Mouse (Mus musculus) small intestine, adult 2 months (tissue): ENCODE results near the gene Tmem56.

ENCODE experiments used
- CTCF ChIP-seq: fragments of 200-500 bp; IDR thresholded peaks from 2 replicates; pipeline ENCODE4 v1.5.1; 2012; ENCODE audit warnings: low read depth, mild to moderate bottlenecking, control low read depth, inconsistent platforms, low read length, moderate library complexity, mixed read lengths; ENCODE audit not compliant: insufficient replicate concordance, insufficient read length; ENCODE audit errors: extremely low read depth
- POLR2A ChIP-seq: fragments of 200-500 bp; IDR thresholded peaks from 2 replicates; pipeline ENCODE4 v1.6.1; 2012; ENCODE audit warnings: low read depth, mild to moderate bottlenecking, control low read depth, inconsistent platforms, low read length, moderate library complexity

- TF ChIP-seq CTCF (no peak), POLR2A (no peak)
Measured at GRCm38 (mm10) chr3:121250048-121250447, 32.9 kb downstream of the Tmem56 start.
